Mouse (Mus musculus) kidney, postnatal 36 days (tissue): ENCODE data around the gene Kcnk6.
"Not testable (repeated sequence)": the region's sequence is repeated elsewhere in the genome, so short reads cannot be mapped to it uniquely, and the experiment has no call there.

Source experiments
- DNase-seq, 2 experiments: peaks; one replicate each; pipeline ENCODE4 v3.0.0; 2021 to 2022; ENCODE audit warnings: mixed read lengths in 2 of 2

Kcnk6 gene

DNA sequence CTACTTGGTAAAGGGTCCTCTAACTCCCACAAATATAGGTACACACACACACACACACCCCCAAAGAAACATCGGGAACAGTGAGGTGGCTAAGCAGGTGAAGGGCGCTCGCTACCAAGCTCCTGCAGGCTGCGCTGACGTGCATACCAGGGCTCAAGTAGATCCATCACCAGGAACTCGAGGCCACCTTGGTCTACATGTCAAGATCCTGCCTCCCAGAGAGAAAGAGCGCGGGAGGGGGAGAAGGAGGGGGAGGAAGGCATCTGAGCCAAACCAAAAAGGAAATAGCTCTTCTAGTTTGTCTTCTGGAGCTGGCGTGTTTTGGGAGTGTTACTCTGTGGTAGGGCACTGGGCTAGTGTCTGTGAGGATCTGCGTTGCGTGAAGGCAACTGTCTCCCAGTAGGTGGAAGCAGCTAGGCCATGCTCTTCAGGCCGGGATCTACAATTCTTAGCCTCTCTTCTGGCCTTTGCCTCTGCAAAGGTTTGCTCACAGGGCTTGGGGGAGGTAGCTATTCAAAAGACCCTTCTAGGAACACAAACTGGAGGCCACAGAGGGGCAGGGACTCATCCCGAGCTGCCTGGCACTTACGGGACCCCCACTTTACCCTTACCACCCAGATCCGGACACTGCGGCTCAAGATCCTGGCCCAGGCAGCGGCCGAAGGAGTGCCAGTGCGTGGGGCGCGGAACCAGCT is 14.5 kb upstream of the Kcnk6 start:
- DNase-seq: no peak

DNA sequence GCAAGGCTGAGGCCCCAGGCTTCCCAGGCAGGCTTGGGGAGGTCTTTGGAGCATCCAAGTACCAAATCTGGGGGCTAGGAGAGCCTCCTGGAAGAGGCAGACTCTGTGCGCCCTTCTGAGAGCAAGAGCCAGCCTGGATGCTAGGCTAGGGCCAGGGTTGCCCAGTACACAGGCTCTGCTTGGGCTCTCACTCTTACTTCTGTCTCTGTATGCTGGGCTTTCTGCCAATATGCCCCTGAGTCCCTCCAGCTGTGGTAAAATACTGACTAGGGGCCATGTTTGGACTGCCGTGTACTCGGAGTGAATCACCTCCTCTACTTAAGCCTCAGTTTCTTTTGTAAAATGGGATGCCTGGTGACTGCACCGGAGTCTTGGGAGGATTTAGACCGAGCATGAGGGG is 13.7 kb upstream of the Kcnk6 start:
- no peak for DNase-seq

GRCm38 (mm10) chr7:29244732-29245416 is 12.6 kb upstream of the Kcnk6 start:
- DNase-seq: peak in 1 of 2 experiments; percentile 69

- peak; percentile 99 for DNase-seq
Observed at GRCm38 (mm10) chr7:29238019-29238967, 6.0 kb upstream of the Kcnk6 start, which contains the start of gene Yif1b. TSS of gene Yif1b (plus strand) at chr7:29238329.

DNA sequence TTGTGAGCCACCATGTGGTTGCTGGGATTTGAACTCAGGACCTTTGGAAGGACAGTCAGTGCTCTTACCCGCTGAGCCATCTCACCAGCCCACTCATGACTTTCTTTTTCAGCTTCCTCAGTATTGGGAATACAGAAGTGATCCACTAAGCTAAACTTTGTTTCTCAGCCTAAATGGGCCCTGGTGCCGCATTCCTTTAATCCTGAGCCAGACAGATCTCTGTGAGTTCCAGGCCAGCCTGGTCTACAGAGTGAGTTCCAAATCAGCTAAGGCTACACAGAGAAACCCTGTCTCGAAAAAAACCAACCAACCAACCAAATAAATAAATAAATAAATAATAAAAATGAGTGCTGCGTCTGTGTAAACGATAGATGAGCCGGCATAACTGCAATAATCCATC is 5.3 kb upstream of the Kcnk6 start:
- not testable (repeated sequence) for DNase-seq

GRCm38 (mm10) chr7:29236593-29236992 is 4.3 kb upstream of the Kcnk6 start:
- DNase-seq: no peak

DNA sequence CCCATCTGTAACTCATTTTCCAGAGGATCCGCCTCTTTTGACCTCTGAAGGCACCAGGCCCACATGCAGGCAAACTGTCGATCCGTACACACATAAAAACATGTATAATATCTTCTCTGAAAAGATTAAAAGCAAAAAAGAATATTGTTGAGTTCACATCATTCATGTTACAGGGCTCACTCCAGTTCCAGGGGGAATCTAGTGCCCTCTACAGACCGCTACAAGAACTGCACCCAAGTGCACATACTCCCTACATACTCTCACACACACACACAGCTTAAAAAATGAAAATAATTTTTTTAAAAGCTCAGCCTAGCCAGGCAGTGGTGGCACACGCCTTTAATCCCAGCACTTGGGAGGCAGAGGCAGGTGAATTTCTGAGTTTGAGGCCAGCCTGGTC is 2.3 kb upstream of the Kcnk6 start:
- DNase-seq: no peak

DNA sequence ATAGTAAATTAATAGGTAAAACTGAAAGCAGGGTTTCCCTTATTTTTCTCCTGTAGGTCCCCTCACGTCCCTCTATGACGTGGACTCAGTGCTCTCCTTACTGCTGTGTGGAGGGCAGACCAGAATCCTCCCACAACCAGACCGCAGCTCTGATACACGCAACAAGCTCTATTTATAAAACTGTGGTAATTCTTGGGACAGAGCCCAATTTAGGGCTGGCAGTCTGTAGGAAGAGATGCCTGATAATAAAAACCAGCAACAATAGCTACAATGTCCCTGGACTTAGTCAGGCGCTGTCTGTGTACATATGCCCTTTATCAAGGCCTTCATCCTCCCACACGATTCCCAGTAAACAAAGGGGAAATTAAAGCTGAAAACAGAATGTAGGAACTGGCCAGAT is 1.4 kb upstream of the Kcnk6 start:
- DNase-seq: no peak

DNA sequence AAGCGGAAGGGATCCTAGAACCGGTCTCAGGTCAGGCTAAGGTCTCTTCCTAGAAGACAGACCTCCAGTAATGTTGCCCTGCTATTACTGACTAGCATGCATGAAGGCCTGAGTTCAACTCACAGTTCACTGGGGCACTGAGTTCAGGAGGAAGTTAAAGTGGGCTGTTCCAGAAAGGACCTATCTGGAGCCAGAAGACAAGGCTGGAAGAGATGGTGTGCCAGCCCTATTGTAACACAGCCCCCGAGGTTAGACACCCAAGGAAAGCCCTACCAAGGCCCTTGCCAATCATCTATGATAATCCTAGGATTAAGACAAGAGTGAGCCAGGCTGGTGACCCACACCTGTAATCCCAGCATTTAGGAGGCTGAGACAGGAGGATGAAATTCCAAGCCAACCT is 798 bp downstream of the Kcnk6 start:
- no peak for DNase-seq

- DNase-seq: no peak
Observed at GRCm38 (mm10) chr7:29230560-29230959, 1.8 kb downstream of the Kcnk6 start.

GRCm38 (mm10) chr7:29228202-29228601 is 4.1 kb downstream of the Kcnk6 start:
- DNase-seq: no peak

GRCm38 (mm10) chr7:29225520-29225919 is 6.8 kb downstream of the Kcnk6 start:
- no peak for DNase-seq

- no peak for DNase-seq
Observed at GRCm38 (mm10) chr7:29224756-29225394, 7.4 kb downstream of the Kcnk6 start.

- DNase-seq: no peak
Observed at GRCm38 (mm10) chr7:29214846-29215245, 17.5 kb downstream of the Kcnk6 start.

DNA sequence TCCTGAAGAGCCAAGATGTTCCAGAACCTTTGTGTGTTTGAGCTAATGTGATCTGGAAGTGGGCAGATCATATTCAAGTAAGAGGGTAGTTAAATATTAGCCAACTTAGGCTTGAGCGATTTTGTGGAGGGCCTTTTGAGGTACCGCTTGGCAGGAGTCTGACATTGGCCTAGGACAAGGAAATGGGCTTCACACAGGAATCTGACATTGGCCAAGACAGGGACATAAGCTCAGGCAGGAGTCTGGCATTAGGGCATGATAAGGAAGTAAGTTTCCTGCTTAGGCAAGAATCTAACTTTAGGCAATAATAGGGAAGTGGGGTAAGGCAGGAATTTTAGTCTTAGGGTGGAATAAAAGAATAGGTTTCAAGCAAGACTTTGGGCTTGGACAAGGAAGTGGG is 18.1 kb downstream of the Kcnk6 start:
- DNase-seq: no peak

- DNase-seq: peak in 1 of 2 experiments; percentile 66
Observed at GRCm38 (mm10) chr7:29213675-29214082, 18.6 kb downstream of the Kcnk6 start, which contains the start of gene Catsperg1. TSS of gene Catsperg1 (minus strand) at chr7:29214035.

- not testable (repeated sequence) for DNase-seq
Observed at GRCm38 (mm10) chr7:29212775-29213560, 19.3 kb downstream of the Kcnk6 start.

DNA sequence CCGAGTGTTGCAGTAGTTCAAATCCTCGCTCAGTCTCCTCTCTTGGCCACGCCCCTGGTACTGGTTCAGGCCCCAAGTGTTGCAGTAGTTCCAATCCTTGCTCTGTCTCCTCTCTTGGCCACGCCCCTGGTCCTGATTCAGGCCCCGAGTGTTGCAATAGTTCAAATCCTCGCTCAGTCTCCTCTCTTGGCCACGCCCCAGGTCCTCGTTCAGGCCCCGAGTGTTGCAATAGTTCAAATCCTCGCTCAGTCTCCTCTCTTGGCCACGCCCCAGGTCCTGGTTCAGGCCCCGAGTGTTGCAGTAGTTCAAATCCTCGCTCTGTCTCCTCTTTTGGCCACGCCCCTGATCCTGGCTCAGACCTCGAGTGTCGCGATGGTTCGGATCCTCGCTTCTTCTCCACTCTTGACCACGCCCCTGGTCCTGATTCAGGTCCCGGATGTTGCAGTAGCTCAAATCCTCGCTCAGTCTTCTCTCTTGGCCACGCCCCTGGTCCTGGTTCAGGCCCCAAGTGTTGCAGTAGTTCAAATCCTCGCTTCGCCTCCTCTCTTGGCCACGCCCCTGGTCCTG is 20.0 kb downstream of the Kcnk6 start:
- peak in 1 of 2 experiments; percentile 24 for DNase-seq

DNA sequence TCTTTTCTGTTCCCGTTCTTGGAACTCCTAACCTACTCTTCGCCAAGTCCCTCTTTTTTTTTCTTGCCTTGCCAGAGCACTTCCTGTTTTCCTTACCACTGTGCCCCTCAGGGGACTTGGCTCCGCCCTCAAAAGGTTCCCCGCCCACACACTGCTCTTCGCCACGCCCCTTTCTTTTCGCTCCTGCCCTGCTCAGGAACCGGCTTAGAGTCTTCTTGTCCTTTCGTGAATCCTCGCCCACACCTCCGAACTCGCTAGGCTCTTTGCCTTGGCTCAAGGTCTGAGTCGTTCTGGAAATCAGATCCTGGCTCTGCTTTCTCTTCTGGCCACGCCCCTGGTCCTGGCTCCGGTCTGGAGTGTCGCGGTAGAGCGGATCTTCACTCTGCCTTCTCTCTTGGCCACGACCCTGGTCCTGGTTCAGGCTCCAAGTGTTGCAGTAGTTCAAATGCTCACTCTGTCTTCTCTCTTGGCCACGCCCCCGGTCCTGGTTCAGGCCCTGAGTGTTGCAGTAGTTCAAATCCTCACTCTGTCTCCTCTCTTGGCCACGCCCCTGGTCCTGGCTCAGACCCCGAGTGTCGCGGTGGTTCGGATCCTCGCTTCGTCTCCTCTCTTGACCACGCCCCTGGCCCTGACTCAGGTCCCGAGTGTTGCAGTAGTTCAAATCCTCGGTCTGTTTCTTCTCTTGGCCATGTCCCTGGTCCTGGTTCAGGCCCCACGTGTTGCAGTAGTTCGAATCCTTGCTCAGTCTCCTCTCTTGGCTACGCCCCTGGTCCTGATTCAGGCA is 20.7 kb downstream of the Kcnk6 start:
- peak; percentile 79 to 88 for DNase-seq

DNA sequence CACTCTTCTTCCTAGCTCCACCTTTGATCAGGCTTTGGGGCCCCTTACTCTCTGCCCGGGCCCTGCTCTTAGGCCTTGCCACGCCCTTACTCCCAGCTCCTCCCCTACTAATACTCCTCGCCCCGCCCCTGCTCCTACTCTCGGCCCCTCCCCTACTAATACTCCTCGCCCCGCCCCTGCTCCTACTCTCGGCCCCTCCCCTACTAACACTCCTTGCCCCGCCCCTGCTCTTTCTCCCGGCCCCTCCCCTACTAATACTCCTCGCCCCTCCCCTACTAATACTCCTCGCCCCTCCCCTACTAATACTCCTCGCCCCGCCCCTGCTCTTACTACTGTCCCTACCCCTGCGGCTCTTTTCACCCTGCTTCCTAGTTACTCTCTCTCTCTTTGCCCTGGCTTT is 21.3 kb downstream of the Kcnk6 start:
- DNase-seq: peak in 1 of 2 experiments; percentile 66

GRCm38 (mm10) chr7:29202577-29202976 is 29.7 kb downstream of the Kcnk6 start:
- DNase-seq: no peak
